Mouse (Mus musculus): ENCODE results near the gene Spag7.

Gene Spag7

GRCm38 (mm10) chr11:70655571-70656455 lies 13.4 kb downstream of the Spag7 start:
- H3K27me3 ChIP-seq (ENCODE audit: control insufficient read depth, insufficient read depth, low read length, poor library complexity, severe bottlenecking): no peaks in the 10 kb centered on the region
- DNase-seq (ENCODE audit: low read depth, low spot score): no peak
- peaks cover 13% of the 10 kb centered on the region for H3K36me3 ChIP-seq (ENCODE audit: control insufficient read depth, insufficient read depth, low read length, poor library complexity, severe bottlenecking)

- Histone ChIP-seq H3K36me3 (ENCODE audit: control insufficient read depth, insufficient read depth, low read length, poor library complexity, severe bottlenecking) (peaks cover 14% of the 10 kb centered on the region), H3K27me3 (ENCODE audit: control insufficient read depth, insufficient read depth, low read length, poor library complexity, severe bottlenecking) (no peaks in the 10 kb centered on the region)
- DNase-seq (ENCODE audit: low read depth, low spot score): peak; percentile 87
Observed at GRCm38 (mm10) chr11:70654923-70655570, 14.2 kb downstream of the Spag7 start.

GRCm38 (mm10) chr11:70654198-70654922 lies 14.9 kb downstream of the Spag7 start, which contains the start of gene Pfn1:
Gene Pfn1, minus strand, starts transcription at chr11:70654644.
- DNase-seq (ENCODE audit: low read depth, low spot score): peak; percentile 92
- H3K36me3 ChIP-seq (ENCODE audit: control insufficient read depth, insufficient read depth, low read length, poor library complexity, severe bottlenecking): peaks cover 14% of the 10 kb centered on the region
- H3K27me3 ChIP-seq (ENCODE audit: control insufficient read depth, insufficient read depth, low read length, poor library complexity, severe bottlenecking): no peaks in the 10 kb centered on the region

GRCm38 (mm10) chr11:70653345-70654197 lies 15.6 kb downstream of the Spag7 start:
- DNase-seq (ENCODE audit: low read depth, low spot score): peak; percentile 72
- H3K36me3 ChIP-seq (ENCODE audit: control insufficient read depth, insufficient read depth, low read length, poor library complexity, severe bottlenecking): peaks cover 14% of the 10 kb centered on the region
- no peaks in the 10 kb centered on the region for H3K27me3 ChIP-seq (ENCODE audit: control insufficient read depth, insufficient read depth, low read length, poor library complexity, severe bottlenecking)

GRCm38 (mm10) chr11:70652884-70653344 lies 16.3 kb downstream of the Spag7 start:
- DNase-seq (ENCODE audit: low read depth, low spot score): no peak
- Histone ChIP-seq H3K36me3 (ENCODE audit: control insufficient read depth, insufficient read depth, low read length, poor library complexity, severe bottlenecking) (peaks cover 14% of the 10 kb centered on the region), H3K27me3 (ENCODE audit: control insufficient read depth, insufficient read depth, low read length, poor library complexity, severe bottlenecking) (no peaks in the 10 kb centered on the region)

GRCm38 (mm10) chr11:70652029-70652883 lies 17.0 kb downstream of the Spag7 start:
- Histone ChIP-seq H3K36me3 (ENCODE audit: control insufficient read depth, insufficient read depth, low read length, poor library complexity, severe bottlenecking) (peaks cover 14% of the 10 kb centered on the region), H3K27me3 (ENCODE audit: control insufficient read depth, insufficient read depth, low read length, poor library complexity, severe bottlenecking) (no peaks in the 10 kb centered on the region)
- DNase-seq (ENCODE audit: low read depth, low spot score): peak; percentile 44

GRCm38 (mm10) chr11:70651391-70651790 lies 17.8 kb downstream of the Spag7 start:
- Histone ChIP-seq H3K36me3 (ENCODE audit: control insufficient read depth, insufficient read depth, low read length, poor library complexity, severe bottlenecking) (peaks cover 14% of the 10 kb centered on the region), H3K27me3 (ENCODE audit: control insufficient read depth, insufficient read depth, low read length, poor library complexity, severe bottlenecking) (no peaks in the 10 kb centered on the region)
- DNase-seq (ENCODE audit: low read depth, low spot score): peak; percentile 52

GRCm38 (mm10) chr11:70650322-70651175 lies 18.7 kb downstream of the Spag7 start:
- DNase-seq (ENCODE audit: low read depth, low spot score): peak; percentile 90
- H3K27me3 ChIP-seq (ENCODE audit: control insufficient read depth, insufficient read depth, low read length, poor library complexity, severe bottlenecking): no peaks in the 10 kb centered on the region
- H3K36me3 ChIP-seq (ENCODE audit: control insufficient read depth, insufficient read depth, low read length, poor library complexity, severe bottlenecking): peaks cover 14% of the 10 kb centered on the region

GRCm38 (mm10) chr11:70649185-70649734 lies 20.0 kb downstream of the Spag7 start:
- no peak for DNase-seq (ENCODE audit: low read depth, low spot score)
- Histone ChIP-seq H3K36me3 (ENCODE audit: control insufficient read depth, insufficient read depth, low read length, poor library complexity, severe bottlenecking) (peaks cover 18% of the 10 kb centered on the region), H3K27me3 (ENCODE audit: control insufficient read depth, insufficient read depth, low read length, poor library complexity, severe bottlenecking) (no peaks in the 10 kb centered on the region)

- DNase-seq (ENCODE audit: low read depth, low spot score): peak; percentile 77
- no peaks in the 10 kb centered on the region for H3K27me3 ChIP-seq (ENCODE audit: control insufficient read depth, insufficient read depth, low read length, poor library complexity, severe bottlenecking)
- peaks cover 19% of the 10 kb centered on the region for H3K36me3 ChIP-seq (ENCODE audit: control insufficient read depth, insufficient read depth, low read length, poor library complexity, severe bottlenecking)
Observed at GRCm38 (mm10) chr11:70648512-70648911, 20.7 kb downstream of the Spag7 start.

- no peaks in the 10 kb centered on the region for H3K27me3 ChIP-seq (ENCODE audit: control insufficient read depth, insufficient read depth, low read length, poor library complexity, severe bottlenecking)
- peak; percentile 40 for DNase-seq (ENCODE audit: low read depth, low spot score)
- peaks cover 19% of the 10 kb centered on the region for H3K36me3 ChIP-seq (ENCODE audit: control insufficient read depth, insufficient read depth, low read length, poor library complexity, severe bottlenecking)
Observed at GRCm38 (mm10) chr11:70647716-70648420, 21.3 kb downstream of the Spag7 start.
